Mouse (Mus musculus) left cerebral cortex, postnatal 10 days (tissue): ENCODE measurements at regions not wholly inside any gene's neighbourhood (a gene's known extent, or its start where the extent isn't known, plus 50 kb on each side); places are given as distances from the start of the nearest gene placed in this dataset. TPM values are rescaled to one million over a fixed set of nuclear protein-coding genes. Genes with fewer than 3 reads are reported as not detected.
A peak's percentile ranks its signal among the peaks of the same experiment; 100 is the strongest.

Experiments used
- DNase-seq, 2 experiments: peaks; one replicate each; pipeline ENCODE4 v3.0.0; 2021 to 2022; ENCODE audit warnings: low spot score in 2 of 2, mixed read lengths in 1 of 2; ENCODE audit errors: extremely low spot score in 1 of 2
- intact Hi-C: fragments of 180-260 bp; cut with DNase I; formaldehyde crosslinking; loops from one replicate; pipeline ENCODE4 v1.15.1; 2025
- microRNA-seq: library from miRNA; unstranded; fragments of <30 nt; microRNA quantifications from one replicate; pipeline ENCODE4 v1.2.0, GENCODE M21; 2022

GRCm38 (mm10) chr12:35267023-35267654 is 220.2 kb downstream of the Snx13 start:
- DNase-seq, result no peak
- intact Hi-C loops, result no loop called here

GRCm38 (mm10) chr12:35259781-35260180 is 212.8 kb downstream of the Snx13 start:
- intact Hi-C loops, result no loop called here
- no peak for DNase-seq

- DNase-seq, result no peak
- intact Hi-C loops, result no loop called here
These were observed 208.9 kb downstream of the Snx13 start for GRCm38 (mm10) chr12:35255723-35256401.

- no peak for DNase-seq
- intact Hi-C loops, result no loop called here
These were observed 201.5 kb downstream of the Snx13 start for GRCm38 (mm10) chr12:35248476-35248875.

GRCm38 (mm10) chr12:35246226-35247014 is 199.4 kb downstream of the Snx13 start:
- no peak for DNase-seq
- intact Hi-C loops, result no loop called here

- peak in 1 of 2 experiments; percentile 9 for DNase-seq
- intact Hi-C loops, result loop anchor here (10.0 kb wide), 1 partner anchor 603 kb away; no protein-coding TSS in a partner anchor
These were observed 185.3 kb downstream of the Snx13 start for GRCm38 (mm10) chr12:35232322-35232673.

- intact Hi-C loops, result loop anchor here (10.0 kb wide), 1 partner anchor 603 kb away; no protein-coding TSS in a partner anchor
- DNase-seq, result peak in 1 of 2 experiments; percentile 27
These were observed 184.7 kb downstream of the Snx13 start for GRCm38 (mm10) chr12:35231414-35232321.

- DNase-seq, result no peak
- intact Hi-C loops, result no loop called here
These were observed 173.4 kb downstream of the Snx13 start for GRCm38 (mm10) chr12:35220429-35220828.

- intact Hi-C loops, result no loop called here
These were observed 173.0 kb downstream of the Snx13 start for GRCm38 (mm10) chr12:35220002-35220401.

GRCm38 (mm10) chr12:35216725-35217124 is 169.7 kb downstream of the Snx13 start:
- DNase-seq, result no peak
- intact Hi-C loops, result no loop called here

More at GRCm38 (mm10) chr12:35220002-35220401, 173.0 kb downstream of the Snx13 start:
- DNase-seq, result no peak

- no peak for DNase-seq
- intact Hi-C loops, result no loop called here
These were observed 162.4 kb downstream of the Snx13 start for GRCm38 (mm10) chr12:35209399-35209798.

- intact Hi-C loops, result no loop called here
- no peak for DNase-seq
These were observed 160.6 kb downstream of the Snx13 start for GRCm38 (mm10) chr12:35207605-35208004.

- intact Hi-C loops, result no loop called here
- no peak for DNase-seq
These were observed 156.4 kb downstream of the Snx13 start for GRCm38 (mm10) chr12:35203398-35203797.

GRCm38 (mm10) chr12:35200110-35200509 is 153.1 kb downstream of the Snx13 start:
- DNase-seq, result no peak
- intact Hi-C loops, result no loop called here

Small RNA genes in the stretch of these regions (microRNA-seq; reads per million reads assigned to microRNA genes)
- gene Gm44396, result not detected
